Mouse (Mus musculus): ENCODE data around the gene Tenm3. TPM values are rescaled to one million over a fixed set of nuclear protein-coding genes. Genes with fewer than 3 reads are reported as not detected.
A peak's percentile ranks its signal among the peaks of the same experiment; 100 is the strongest.

Tenm3 gene
- total RNA-seq, 2 experiments from 2014 or later, result 79.3 to 79.7 TPM

GRCm38 (mm10) chr8:48260265-48260664 is 583.5 kb downstream of the Tenm3 start:
- intact Hi-C loops (cut with DNase I), result no loop called here
- DNase-seq (ENCODE audit: low spot score in 2 of 2), result no peak

GRCm38 (mm10) chr8:48259832-48260231 is 583.9 kb downstream of the Tenm3 start:
- intact Hi-C loops (cut with DNase I), result no loop called here
- DNase-seq (ENCODE audit: low spot score in 2 of 2), result no peak

GRCm38 (mm10) chr8:48243876-48244275 is 599.9 kb downstream of the Tenm3 start:
- intact Hi-C loops (cut with DNase I), result no loop called here
- DNase-seq (ENCODE audit: low spot score in 2 of 2), result no peak

GRCm38 (mm10) chr8:48240917-48241531 is 602.7 kb downstream of the Tenm3 start:
- intact Hi-C loops (cut with DNase I), result no loop called here

GRCm38 (mm10) chr8:48236968-48237367 is 606.8 kb downstream of the Tenm3 start:
- DNase-seq (ENCODE audit: low spot score in 2 of 2), result no peak
- intact Hi-C loops (cut with DNase I), result no loop called here

More at GRCm38 (mm10) chr8:48240917-48241531, 602.7 kb downstream of the Tenm3 start:
- DNase-seq (ENCODE audit: low spot score in 2 of 2), result no peak

GRCm38 (mm10) chr8:48232927-48233326 is 610.8 kb downstream of the Tenm3 start:
- DNase-seq (ENCODE audit: low spot score in 2 of 2), result no peak
- intact Hi-C loops (cut with DNase I), result no loop called here

GRCm38 (mm10) chr8:48231882-48232281 is 611.9 kb downstream of the Tenm3 start:
- intact Hi-C loops (cut with DNase I), result no loop called here
- DNase-seq (ENCODE audit: low spot score in 2 of 2), result peak in 1 of 2 experiments; percentile 32

- DNase-seq (ENCODE audit: low spot score in 2 of 2), result no peak
- intact Hi-C loops (cut with DNase I), result no loop called here
Observed at GRCm38 (mm10) chr8:48231389-48231788, 612.4 kb downstream of the Tenm3 start.

- intact Hi-C loops (cut with DNase I), result loop anchor here (10.0 kb wide), 2 partner anchors 326 to 1596 kb away; no protein-coding TSS in a partner anchor
Observed at GRCm38 (mm10) chr8:48228676-48229075, 615.1 kb downstream of the Tenm3 start.

GRCm38 (mm10) chr8:48224753-48225152 is 619.0 kb downstream of the Tenm3 start:
- DNase-seq (ENCODE audit: low spot score in 2 of 2), result no peak
- intact Hi-C loops (cut with DNase I), result loop anchor here (5.0 to 10.0 kb wide), 5 partner anchors 127 to 1600 kb away; partner anchors contain the start of gene Dctd

More at GRCm38 (mm10) chr8:48228676-48229075, 615.1 kb downstream of the Tenm3 start:
- no peak for DNase-seq (ENCODE audit: low spot score in 2 of 2)

GRCm38 (mm10) chr8:48222429-48222769 is 621.4 kb downstream of the Tenm3 start:
- intact Hi-C loops (cut with DNase I), result loop anchor here (2.0 to 10.0 kb wide), 6 partner anchors 125 to 1602 kb away; partner anchors contain the start of gene Dctd
- peak; percentile 85 to 90 for DNase-seq (ENCODE audit: low spot score in 2 of 2)

GRCm38 (mm10) chr8:48221724-48222428 is 621.9 kb downstream of the Tenm3 start:
- intact Hi-C loops (cut with DNase I), result loop anchor here (2.0 to 10.0 kb wide), 6 partner anchors 125 to 1603 kb away; partner anchors contain the start of gene Dctd
- DNase-seq (ENCODE audit: low spot score in 2 of 2), result no peak

- no peak for DNase-seq (ENCODE audit: low spot score in 2 of 2)
- intact Hi-C loops (cut with DNase I), result loop anchor here (5.0 to 10.0 kb wide), 5 partner anchors 124 to 1603 kb away; partner anchors contain the start of gene Dctd
Observed at GRCm38 (mm10) chr8:48221304-48221703, 622.4 kb downstream of the Tenm3 start.

GRCm38 (mm10) chr8:48220529-48221181 is 623.1 kb downstream of the Tenm3 start:
- peak; percentile 33 to 47 for DNase-seq (ENCODE audit: low spot score in 2 of 2)
- intact Hi-C loops (cut with DNase I), result loop anchor here (5.0 to 10.0 kb wide), 5 partner anchors 123 to 1604 kb away; partner anchors contain the start of gene Dctd

GRCm38 (mm10) chr8:48215071-48215501 is 628.7 kb downstream of the Tenm3 start:
- intact Hi-C loops (cut with DNase I), result no loop called here
- peak; percentile 68 to 74 for DNase-seq (ENCODE audit: low spot score in 2 of 2)

- DNase-seq (ENCODE audit: low spot score in 2 of 2), result no peak
- intact Hi-C loops (cut with DNase I), result no loop called here
Observed at GRCm38 (mm10) chr8:48214386-48214785, 629.4 kb downstream of the Tenm3 start.

GRCm38 (mm10) chr8:48211931-48212330 is 631.8 kb downstream of the Tenm3 start:
- intact Hi-C loops (cut with DNase I), result no loop called here
- no peak for DNase-seq (ENCODE audit: low spot score in 2 of 2)

GRCm38 (mm10) chr8:48207567-48207966 is 636.2 kb downstream of the Tenm3 start:
- DNase-seq (ENCODE audit: low spot score in 2 of 2), result no peak
- intact Hi-C loops (cut with DNase I), result no loop called here

- intact Hi-C loops (cut with DNase I), result no loop called here
- DNase-seq (ENCODE audit: low spot score in 2 of 2), result no peak
Observed at GRCm38 (mm10) chr8:48206922-48207321, 636.8 kb downstream of the Tenm3 start.

GRCm38 (mm10) chr8:48204838-48205345 is 638.9 kb downstream of the Tenm3 start:
- no peak for DNase-seq (ENCODE audit: low spot score in 2 of 2)
- intact Hi-C loops (cut with DNase I), result no loop called here
